Mouse (Mus musculus) kidney, adult 9 months (tissue): ENCODE measurements at regions not wholly inside any gene's neighbourhood (a gene's known extent, or its start where the extent isn't known, plus 50 kb on each side); places are given as distances from the start of the nearest gene placed in this dataset.

Experiments
- DNase-seq: peaks from one replicate; pipeline ENCODE4 v3.0.0; 2022

DNA sequence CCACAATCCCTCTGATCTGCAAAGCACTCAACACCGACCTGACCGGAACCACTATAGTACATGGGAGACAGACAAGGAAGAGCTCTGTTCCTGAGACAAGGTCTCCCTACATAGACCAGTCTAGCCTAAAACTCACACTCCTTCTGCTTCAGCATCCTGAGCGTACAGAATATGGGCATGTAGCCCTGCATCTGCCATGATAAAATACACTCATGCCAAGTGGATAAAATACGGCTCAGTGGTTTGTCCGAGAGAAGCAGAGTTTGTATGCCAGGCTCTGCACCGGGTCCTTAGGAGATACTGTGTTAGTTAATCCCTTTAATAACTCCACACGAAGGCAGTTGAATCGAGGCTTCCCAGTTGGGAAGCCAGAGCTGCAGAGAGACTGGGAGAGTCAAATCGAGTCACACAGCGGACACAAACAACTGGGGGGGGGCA lies 50.4 kb upstream of the Ubash3b start:
- no peak for DNase-seq
